Mouse (Mus musculus) stomach, postnatal 0 days (tissue): ENCODE results near the gene Adamts12.

Experiments
- CTCF ChIP-seq: IDR thresholded peaks from 2 replicates; pipeline ENCODE4 v1.5.1; 2016; ENCODE audit warnings: antibody characterized with exemption, low read depth, mild to moderate bottlenecking, moderate library complexity
- EP300 ChIP-seq: optimal IDR thresholded peaks from 2 replicates; pipeline ENCODE3; 2016; ENCODE audit warnings: antibody characterized with exemption

GRCm38 (mm10) chr15:11280689-11281264 is 216.2 kb downstream of the Adamts12 start:
- TF ChIP-seq CTCF = no peak
- no peak for TF ChIP-seq EP300
